Mouse (Mus musculus) cortical plate, adult 2 months (tissue): ENCODE measurements around the gene Tpx2.

Experiments used
- CTCF ChIP-seq: fragments of 200-500 bp; IDR thresholded peaks from 2 replicates; pipeline ENCODE4 v1.5.1; 2011; ENCODE audit warnings: mild to moderate bottlenecking, control low read depth, low read length; ENCODE audit not compliant: insufficient read depth; ENCODE audit errors: extremely low read depth
- POLR2A ChIP-seq: fragments of 200-500 bp; IDR thresholded peaks from 2 replicates; pipeline ENCODE4 v1.6.1; 2011; ENCODE audit warnings: mild to moderate bottlenecking, low read length, control low read depth; ENCODE audit not compliant: insufficient read depth; ENCODE audit errors: extremely low read depth

DNA sequence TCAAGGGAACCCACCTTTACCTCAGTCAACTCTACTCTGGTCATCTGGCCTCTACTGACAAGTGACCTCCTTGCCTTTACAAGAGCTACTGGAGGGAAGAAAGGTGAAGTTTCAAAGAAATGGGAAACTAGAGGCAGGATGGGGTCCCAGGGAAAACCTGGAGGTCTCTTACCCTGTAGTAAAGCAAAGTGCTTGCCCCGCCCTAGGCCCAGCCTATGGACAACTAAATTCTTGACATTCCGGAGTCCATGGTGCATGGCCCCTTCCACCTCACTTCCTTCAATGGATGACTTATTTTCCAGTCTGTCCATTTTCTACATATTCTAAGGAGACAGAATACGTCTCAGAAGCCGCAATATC, 19.8 kb upstream of the Tpx2 start:
- TF ChIP-seq CTCF: no peak
- no peak for TF ChIP-seq POLR2A
